Mouse (Mus musculus) kidney, adult 2 months (tissue): ENCODE results near the gene Slc39a1. TPM values are rescaled to one million over a fixed set of nuclear protein-coding genes. Genes with fewer than 3 reads are reported as not detected.
"Not testable (repeated sequence)": the region's sequence is repeated elsewhere in the genome, so short reads cannot be mapped to it uniquely, and the experiment has no call there.

Experiments used
- DNase-seq: peaks from one replicate; pipeline ENCODE4 v3.0.0; 2021
- H3K27ac ChIP-seq: fragments of 200-500 bp; 2 replicates; pipeline ENCODE4 v1.5.1; 2012; ENCODE audit warnings: low read depth, low read length, control low read depth, inconsistent platforms; ENCODE audit not compliant: insufficient read depth
- H3K27me3 ChIP-seq: fragments of 200-500 bp; replicated peaks from 2 replicates; pipeline ENCODE4 v1.6.1; 2012; ENCODE audit warnings: mild to moderate bottlenecking, moderate library complexity, low read length, inconsistent platforms; ENCODE audit not compliant: control insufficient read depth, insufficient read depth
- H3K36me3 ChIP-seq: fragments of 200-500 bp; 2 replicates; pipeline ENCODE4 v1.6.1; 2012; ENCODE audit warnings: mild to moderate bottlenecking, moderate library complexity, low read length, inconsistent platforms; ENCODE audit not compliant: control insufficient read depth, insufficient read depth
- H3K4me1 ChIP-seq: fragments of 200-500 bp; 2 replicates; pipeline ENCODE4 v1.6.1; 2011; ENCODE audit warnings: low read length; ENCODE audit not compliant: control insufficient read depth, insufficient read depth
- H3K4me3 ChIP-seq: fragments of 200-500 bp; 2 replicates; pipeline ENCODE4 v1.5.1; 2011; ENCODE audit warnings: mild to moderate bottlenecking, low read depth, low read length, control low read depth; ENCODE audit not compliant: insufficient read depth
- CTCF ChIP-seq: fragments of 200-500 bp; conservative IDR thresholded peaks from 2 replicates; pipeline ENCODE4 v1.5.1; 2011; ENCODE audit warnings: low read depth, mild to moderate bottlenecking, control low read depth, low read length, moderate library complexity, mixed read lengths; ENCODE audit not compliant: insufficient read depth, insufficient read length
- POLR2A ChIP-seq: fragments of 200-500 bp; IDR thresholded peaks from one replicate; pipeline ENCODE4 v1.6.1; 2011; ENCODE audit warnings: low read depth, low read length, control low read depth
- WGBS: fragments of 180-500 bp; shearing (Covaris S2); methylation state at CpG from one replicate; pipeline ENCODE4 v1.1.7; 2018; 5-methylcytosine and 5-hydroxymethylcytosine counted together
- polyA plus RNA-seq: library from polyadenylated mRNA; depleted of rRNA; stranded (reverse); fragments of >200 nt; gene quantifications from 2 replicates; pipeline ENCODE4 v1.2.3, GENCODE M21; 2012

Slc39a1 gene
- polyA plus RNA-seq, 1 experiment = 71.3 TPM

DNA sequence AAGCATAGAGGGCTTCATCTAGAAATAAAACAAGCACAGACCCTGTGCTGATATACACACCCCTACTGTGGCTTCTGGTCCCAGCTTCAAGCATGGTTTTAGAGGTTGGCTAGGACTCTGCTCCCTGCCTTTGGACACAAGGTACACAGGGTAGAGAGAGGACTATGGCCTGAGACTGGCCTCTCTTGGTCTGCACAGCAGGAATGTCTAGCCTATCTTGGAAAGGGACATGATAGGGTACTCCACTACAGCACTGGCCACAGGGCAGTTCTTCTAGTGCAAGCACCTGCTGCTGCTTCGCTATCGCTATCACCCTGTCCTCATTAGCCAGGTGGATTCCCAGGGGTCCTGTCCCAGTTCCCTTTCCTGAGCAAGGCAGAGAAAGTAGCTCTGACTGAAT, 6.7 kb upstream of the Slc39a1 start:
- Histone ChIP-seq H3K36me3 (no peaks in the 10 kb centered on the region), H3K27ac (no peak overlapping the region), H3K27me3 (no peaks in the 10 kb centered on the region), H3K4me1 (peaks cover 11% of the 10 kb centered on the region; the same call in 1 of the 2 replicates), H3K4me3 (no peak overlapping the region)
- DNase-seq = peak; percentile 76
- TF ChIP-seq CTCF (no peak), POLR2A (no peak)
- 61% methylated on average over 2 of the region's 2 CpGs for WGBS

DNA sequence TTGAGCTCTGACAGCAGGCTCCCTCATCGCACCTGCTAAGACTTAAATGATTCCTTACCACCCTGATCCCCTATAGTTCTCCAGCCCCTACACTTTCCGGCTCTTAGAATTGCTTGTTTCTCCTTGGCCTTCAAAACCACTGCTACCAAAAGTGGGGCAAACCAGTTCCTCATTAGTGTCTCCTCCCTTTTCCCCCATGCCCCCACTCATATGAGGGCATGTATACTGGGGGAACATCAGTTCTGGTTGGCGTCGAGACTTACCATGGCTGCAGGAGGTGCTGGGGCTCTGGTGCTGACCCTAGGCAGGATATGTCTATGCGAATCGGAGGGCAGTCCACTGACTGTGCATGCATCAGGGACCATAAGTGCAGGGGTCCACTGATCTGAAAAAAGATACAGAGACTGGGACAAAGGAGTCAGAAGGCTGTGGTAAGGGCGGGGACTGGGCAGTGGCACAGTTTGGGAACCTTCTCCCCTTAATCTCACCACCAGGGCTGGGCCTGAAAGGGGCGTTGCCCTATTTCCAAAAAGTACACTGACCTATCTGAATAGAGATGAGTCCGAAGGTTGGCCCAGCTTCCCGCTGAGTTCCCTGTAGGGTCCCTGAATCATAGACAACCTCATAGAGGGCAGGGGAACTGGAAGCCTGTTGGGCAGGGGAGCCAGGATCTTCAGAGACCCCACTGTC, 6.2 kb upstream of the Slc39a1 start:
- Histone ChIP-seq H3K4me1 (peaks cover 11% of the 10 kb centered on the region; the same call in 1 of the 2 replicates), H3K27me3 (no peaks in the 10 kb centered on the region), H3K27ac (no peak overlapping the region), H3K36me3 (no peaks in the 10 kb centered on the region), H3K4me3 (no peak overlapping the region)
- 90% methylated on average over 10 of the region's 10 CpGs for WGBS
- DNase-seq = no peak
- no peak for TF ChIP-seq POLR2A
- TF ChIP-seq CTCF = no peak

DNA sequence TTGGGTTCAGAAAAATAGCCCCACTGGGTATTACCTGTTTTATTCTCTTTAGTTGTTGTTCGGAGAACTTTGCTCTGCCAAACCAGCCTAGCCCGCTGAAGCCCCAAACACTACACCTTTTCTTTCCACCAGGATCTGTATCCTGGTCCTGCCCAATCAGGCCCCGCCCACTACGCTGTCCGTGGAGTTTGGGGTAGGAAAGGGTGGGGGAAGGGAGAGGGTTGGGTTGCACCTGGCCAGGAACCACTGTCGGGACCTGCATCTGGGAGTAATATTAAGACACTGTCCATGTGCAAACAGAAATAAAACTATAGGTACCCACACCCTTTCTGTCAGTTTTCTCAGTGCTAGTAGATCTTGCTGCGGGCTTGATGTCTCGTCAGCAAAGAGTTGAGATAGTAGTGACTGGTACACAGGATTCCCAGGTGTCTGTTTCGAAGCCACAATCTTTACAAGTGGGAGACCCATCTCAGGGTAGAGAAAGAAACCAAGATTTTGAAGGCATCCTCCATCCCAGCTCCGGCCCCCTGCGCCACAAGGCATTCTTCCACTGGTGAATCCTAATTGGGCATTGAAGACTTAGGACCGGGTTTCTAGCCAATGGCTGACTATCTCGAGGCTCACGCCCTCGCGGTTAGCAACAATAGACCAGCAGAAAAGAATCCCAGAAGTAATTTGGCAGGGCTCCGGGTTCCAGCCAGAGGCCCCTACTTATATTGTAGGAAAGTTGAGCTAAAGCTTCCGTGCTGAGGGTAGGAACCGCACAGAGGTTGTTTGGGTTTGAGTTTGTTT, 4.8 kb upstream of the Slc39a1 start, which contains the start of gene Creb3l4:
Creb3l4 (minus strand) TSS at position 529 of the 792 bp plus-strand sequence.
- Histone ChIP-seq H3K4me1 (peaks cover 11% of the 10 kb centered on the region; the same call in 1 of the 2 replicates), H3K36me3 (no peaks in the 10 kb centered on the region), H3K4me3 (peak within 1 kb of the TSS; percentile 29), H3K27me3 (no peaks in the 10 kb centered on the region), H3K27ac (no peak within 1 kb of the TSS)
- 31% methylated on average over 19 of the region's 19 CpGs for WGBS
- no peak for TF ChIP-seq POLR2A
- no peak for TF ChIP-seq CTCF
- DNase-seq = peak; percentile 56

DNA sequence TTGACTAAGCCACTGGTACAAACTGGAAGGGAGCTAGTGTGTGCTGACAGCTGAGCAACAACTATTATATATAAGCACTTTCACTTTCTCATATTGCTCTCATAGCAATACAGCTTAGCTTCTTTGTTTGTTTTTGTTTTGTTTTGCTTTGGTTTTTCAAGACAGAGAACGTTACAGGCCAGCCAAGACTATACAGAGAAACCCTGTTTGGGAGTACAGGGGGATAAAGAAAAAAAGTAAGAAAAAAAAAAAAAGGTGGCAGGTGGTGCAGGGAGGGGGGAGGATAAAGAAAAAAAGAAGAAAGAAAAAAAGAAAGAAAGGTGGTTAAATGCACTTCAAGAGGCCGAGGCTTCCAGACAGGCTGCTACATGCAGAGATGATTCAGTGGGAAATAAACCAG, 2.6 kb upstream of the Slc39a1 start:
- Histone ChIP-seq H3K27ac (no peak overlapping the region), H3K36me3 (no peaks in the 10 kb centered on the region), H3K27me3 (no peaks in the 10 kb centered on the region), H3K4me1 (peaks cover 11% of the 10 kb centered on the region; the same call in 1 of the 2 replicates), H3K4me3 (no peak overlapping the region)
- TF ChIP-seq CTCF (no peak), POLR2A (no peak)
- no peak for DNase-seq
- 69% methylated on average over 2 of the region's 2 CpGs for WGBS

DNA sequence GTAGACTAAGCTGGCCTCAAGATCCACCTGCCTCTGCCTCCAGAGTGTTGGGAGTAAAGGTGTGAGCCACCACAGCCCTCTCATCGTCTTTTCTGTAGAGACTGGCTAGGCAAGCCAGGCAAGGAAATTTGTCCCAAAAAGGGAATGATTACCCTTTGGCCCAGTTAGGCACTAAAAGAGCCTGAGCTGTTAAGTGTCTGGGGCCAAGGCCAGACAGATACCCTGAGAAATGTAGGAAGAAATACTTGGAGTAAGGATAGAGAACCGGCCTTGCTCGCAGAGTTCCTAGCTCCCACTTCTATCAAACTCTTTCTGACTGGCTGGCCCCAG, 377 bp upstream of the Slc39a1 start:
- no peaks in the 10 kb centered on the region; the same call in 1 of the 2 replicates for H3K4me1 ChIP-seq
- no peaks in the 10 kb centered on the region for H3K36me3 ChIP-seq
- WGBS = 0% methylated on average over 3 of the region's 3 CpGs
- DNase-seq = no peak
- peak overlapping the region; percentile 77 for H3K27ac ChIP-seq
- H3K27me3 ChIP-seq = no peaks in the 10 kb centered on the region
- TF ChIP-seq POLR2A = no peak
- no peak for TF ChIP-seq CTCF
- peak overlapping the region; percentile 38 for H3K4me3 ChIP-seq

DNA sequence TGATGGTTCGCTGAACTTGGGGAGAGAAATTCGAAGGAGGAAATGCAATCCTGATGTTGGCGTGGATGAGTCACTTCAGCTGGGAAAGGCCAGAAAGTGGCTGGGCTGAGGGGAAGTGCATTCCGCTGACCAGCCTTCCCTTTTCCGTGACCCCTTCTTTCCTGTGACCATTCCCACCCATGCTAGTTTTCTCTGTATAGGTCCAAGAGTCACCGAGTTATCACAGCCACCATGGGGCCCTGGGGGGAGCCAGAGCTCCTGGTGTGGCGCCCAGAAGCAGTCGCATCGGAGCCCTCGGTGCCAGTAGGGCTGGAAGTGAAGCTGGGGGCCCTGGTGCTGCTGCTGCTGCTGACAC, 751 bp downstream of the Slc39a1 start:
- DNase-seq = peak; percentile 55
- WGBS = 1% methylated on average over 10 of the region's 10 CpGs
- Histone ChIP-seq H3K4me3 (peak overlapping the region; percentile 86), H3K36me3 (no peaks in the 10 kb centered on the region), H3K4me1 (no peaks in the 10 kb centered on the region; the same call in 1 of the 2 replicates), H3K27ac (peak overlapping the region; percentile 94), H3K27me3 (no peaks in the 10 kb centered on the region)
- TF ChIP-seq CTCF (no peak), POLR2A (no peak)

DNA sequence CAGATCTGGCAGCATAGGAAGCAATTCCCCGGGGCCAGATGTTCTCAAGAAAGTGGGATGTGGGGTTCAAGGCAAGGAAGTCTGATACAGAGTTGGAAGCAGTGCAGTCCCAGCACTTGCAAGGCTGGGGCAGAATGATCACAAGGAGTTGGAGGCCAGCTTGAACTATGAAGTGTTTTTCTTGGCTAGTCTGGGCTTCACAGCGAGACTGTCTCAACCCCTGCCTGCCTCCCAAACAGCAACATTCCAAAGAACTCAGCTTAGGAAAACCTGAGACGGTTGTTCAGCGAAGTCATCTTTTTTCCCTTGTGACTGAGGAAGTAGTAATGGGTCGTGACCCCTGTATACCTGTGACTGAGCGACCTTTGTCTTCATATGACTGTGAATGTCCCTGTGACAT, 2.8 kb downstream of the Slc39a1 start:
- Histone ChIP-seq H3K36me3 (no peaks in the 10 kb centered on the region), H3K4me1 (peaks cover 6% of the 10 kb centered on the region; the same call in 1 of the 2 replicates), H3K27me3 (no peaks in the 10 kb centered on the region), H3K27ac (no peak overlapping the region), H3K4me3 (no peak overlapping the region)
- WGBS = 64% methylated on average over 6 of the region's 6 CpGs
- DNase-seq = peak; percentile 27
- TF ChIP-seq POLR2A (no peak), CTCF (no peak)

DNA sequence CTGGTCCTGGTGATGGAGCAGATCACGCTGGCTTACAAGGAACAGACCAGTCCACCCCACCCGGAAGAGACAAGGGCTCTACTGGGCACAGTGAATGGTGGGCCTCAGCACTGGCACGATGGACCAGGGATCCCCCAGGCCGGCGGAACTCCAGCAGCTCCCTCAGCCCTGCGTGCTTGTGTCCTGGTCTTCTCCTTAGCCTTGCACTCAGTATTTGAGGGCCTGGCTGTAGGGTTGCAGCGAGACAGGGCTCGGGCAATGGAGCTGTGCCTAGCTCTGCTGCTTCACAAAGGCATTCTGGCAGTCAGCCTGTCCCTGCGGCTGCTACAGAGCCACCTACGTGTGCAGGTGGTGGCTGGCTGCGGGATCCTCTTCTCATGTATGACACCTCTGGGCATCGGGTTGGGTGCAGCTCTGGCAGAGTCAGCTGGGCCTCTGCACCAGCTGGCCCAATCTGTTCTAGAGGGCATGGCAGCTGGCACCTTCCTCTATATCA, 3.8 kb downstream of the Slc39a1 start:
- not testable (repeated sequence) for DNase-seq, H3K4me1 ChIP-seq, H3K36me3 ChIP-seq, H3K27me3 ChIP-seq, H3K4me3 ChIP-seq, H3K27ac ChIP-seq
- WGBS = 93% methylated on average over 10 of the region's 12 CpGs

DNA sequence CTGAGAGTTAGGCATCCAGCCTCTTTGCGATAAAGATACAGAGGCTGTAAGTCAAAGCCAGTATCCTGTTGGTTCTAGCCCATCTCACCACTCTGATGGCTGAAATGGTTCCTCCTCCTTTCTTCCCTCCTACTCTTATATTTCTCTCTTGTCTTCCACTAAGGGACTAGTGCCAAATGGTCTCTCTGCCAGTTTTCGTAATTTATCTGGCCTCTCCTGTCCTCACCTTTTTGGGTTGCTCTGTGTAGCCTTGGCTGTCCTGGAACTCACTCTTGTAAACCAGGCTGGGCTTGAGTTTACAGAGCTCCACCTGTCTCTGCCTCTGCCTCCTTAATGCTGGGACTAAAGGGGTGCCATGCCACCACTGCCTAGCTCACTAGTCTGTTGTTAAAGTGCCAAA, 4.7 kb downstream of the Slc39a1 start:
- not testable (repeated sequence) for H3K27me3 ChIP-seq, H3K27ac ChIP-seq, DNase-seq, H3K4me3 ChIP-seq, H3K4me1 ChIP-seq, H3K36me3 ChIP-seq
- 81% methylated on average over 2 of the region's 2 CpGs for WGBS

DNA sequence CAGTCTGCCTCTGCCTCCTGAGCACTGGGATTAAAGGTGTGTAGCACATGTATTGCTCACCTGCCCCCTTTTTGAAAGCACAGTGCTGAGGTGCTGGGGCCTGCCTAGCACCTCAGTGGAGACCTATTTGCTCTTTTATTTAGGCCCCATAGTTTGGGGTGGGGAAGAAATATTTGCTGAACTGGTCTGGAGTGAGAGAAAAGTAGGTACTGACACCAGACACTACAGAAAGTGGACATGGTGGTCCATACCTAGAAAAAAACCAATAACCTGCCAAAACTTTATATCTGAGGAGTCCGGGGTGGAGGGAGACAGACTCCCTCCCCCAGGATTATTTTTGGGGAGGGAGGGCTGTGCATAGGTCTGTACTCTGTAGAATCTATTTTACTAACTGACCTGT, 5.2 kb downstream of the Slc39a1 start:
- not testable (repeated sequence) for H3K36me3 ChIP-seq, DNase-seq, H3K27ac ChIP-seq, H3K27me3 ChIP-seq, H3K4me1 ChIP-seq, H3K4me3 ChIP-seq
- WGBS = 75% methylated on average over 1 of the region's 1 CpGs
